Mouse (Mus musculus): ENCODE results near the gene Ndfip2. TPM values are rescaled to one million over a fixed set of nuclear protein-coding genes. Genes with fewer than 3 reads are reported as not detected.

The Ndfip2 gene
- polyA plus RNA-seq, 1 experiment from 2014 or later = 64.2 TPM

GRCm38 (mm10) chr14:105288529-105288928 is 30.2 kb downstream of the Ndfip2 start:
- Histone ChIP-seq H3K4me3 (ENCODE audit: low read depth, low read length) (no peak overlapping the region), H3K4me1 (replicated peaks; ENCODE audit: control insufficient read depth, insufficient read depth) (no peaks in the 10 kb centered on the region), H3K4me2 (replicated peaks; ENCODE audit: low read depth) (no peak overlapping the region), H3K36me3 (ENCODE audit: control insufficient read depth, insufficient read depth, low read length) (no peaks in the 10 kb centered on the region), H3K9ac (ENCODE audit: low read length) (no peak overlapping the region), H3K9me3 (ENCODE audit: control insufficient read depth, low read length) (no peaks in the 10 kb centered on the region), H3K27me3 (ENCODE audit: control insufficient read depth, insufficient read depth, low read length) (no peaks in the 10 kb centered on the region), H3K27ac (replicated peaks) (no peak overlapping the region)
- WGBS = 79% methylated on average over 4 of the region's 4 CpGs
- TF ChIP-seq CTCF (IDR thresholded peaks at IDR 0.05; ENCODE audit: low read depth) (no peak), EP300 (optimal IDR thresholded peaks at IDR 0.05) (no peak)
- DNase-seq (ENCODE audit: low spot score) = peak; percentile 46
- peak; percentile 93 for ATAC-seq (ENCODE audit: low FRiP score, low TSS enrichment)

DNA sequence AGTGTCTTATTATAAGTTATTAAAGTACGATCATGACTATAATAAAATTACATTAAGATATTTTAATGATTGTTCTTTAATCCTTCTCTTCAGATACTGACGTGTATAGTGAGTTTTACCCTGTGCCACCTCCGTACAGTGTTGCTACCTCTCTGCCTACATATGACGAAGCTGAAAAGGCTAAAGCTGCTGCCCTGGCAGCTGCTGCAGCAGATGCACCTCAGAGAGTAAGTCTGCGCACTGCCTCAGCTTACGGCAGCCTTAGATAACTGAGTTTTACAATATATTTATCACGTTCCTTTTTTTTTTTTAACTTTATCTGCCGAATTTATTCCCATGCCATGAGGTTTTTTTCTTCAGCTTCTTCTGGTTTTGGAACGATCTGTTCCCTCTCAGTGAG is 33.8 kb downstream of the Ndfip2 start:
- ATAC-seq (ENCODE audit: low FRiP score, low TSS enrichment) (no peak), DNase-seq (ENCODE audit: low spot score) (no peak)
- no peak overlapping the region for H3K9ac ChIP-seq (ENCODE audit: low read length)
- TF ChIP-seq EP300 (optimal IDR thresholded peaks at IDR 0.05) (no peak), CTCF (IDR thresholded peaks at IDR 0.05; ENCODE audit: low read depth) (no peak)
- H3K4me2 ChIP-seq (replicated peaks; ENCODE audit: low read depth) = no peak overlapping the region
- H3K27ac ChIP-seq (replicated peaks) = no peak overlapping the region
- H3K27me3 ChIP-seq (ENCODE audit: control insufficient read depth, insufficient read depth, low read length) = no peaks in the 10 kb centered on the region
- WGBS = 84% methylated on average over 9 of the region's 9 CpGs
- H3K4me3 ChIP-seq (ENCODE audit: low read depth, low read length) = no peak overlapping the region
- H3K4me1 ChIP-seq (replicated peaks; ENCODE audit: control insufficient read depth, insufficient read depth) = no peaks in the 10 kb centered on the region
- no peaks in the 10 kb centered on the region for H3K9me3 ChIP-seq (ENCODE audit: control insufficient read depth, low read length)
- no peaks in the 10 kb centered on the region; the same call in 1 of the 2 replicates for H3K36me3 ChIP-seq (ENCODE audit: control insufficient read depth, insufficient read depth, low read length)

GRCm38 (mm10) chr14:105293777-105294176 is 35.4 kb downstream of the Ndfip2 start:
- no peak overlapping the region for H3K4me2 ChIP-seq (replicated peaks; ENCODE audit: low read depth)
- H3K9me3 ChIP-seq (ENCODE audit: control insufficient read depth, low read length) = no peaks in the 10 kb centered on the region
- H3K4me3 ChIP-seq (ENCODE audit: low read depth, low read length) = no peak overlapping the region
- WGBS = 85% methylated on average over 3 of the region's 3 CpGs
- no peak for ATAC-seq (ENCODE audit: low FRiP score, low TSS enrichment)
- TF ChIP-seq CTCF (IDR thresholded peaks at IDR 0.05; ENCODE audit: low read depth) (no peak), EP300 (optimal IDR thresholded peaks at IDR 0.05) (no peak)
- H3K27me3 ChIP-seq (ENCODE audit: control insufficient read depth, insufficient read depth, low read length) = no peaks in the 10 kb centered on the region
- DNase-seq (ENCODE audit: low spot score) = no peak
- no peak overlapping the region for H3K27ac ChIP-seq (replicated peaks)
- H3K36me3 ChIP-seq (ENCODE audit: control insufficient read depth, insufficient read depth, low read length) = no peaks in the 10 kb centered on the region; the same call in 1 of the 2 replicates
- no peak overlapping the region for H3K9ac ChIP-seq (ENCODE audit: low read length)
- H3K4me1 ChIP-seq (replicated peaks; ENCODE audit: control insufficient read depth, insufficient read depth) = no peaks in the 10 kb centered on the region

GRCm38 (mm10) chr14:105295820-105296582 is 37.6 kb downstream of the Ndfip2 start:
- H3K4me1 ChIP-seq (replicated peaks; ENCODE audit: control insufficient read depth, insufficient read depth) = no peaks in the 10 kb centered on the region
- TF ChIP-seq EP300 (optimal IDR thresholded peaks at IDR 0.05) (no peak), CTCF (IDR thresholded peaks at IDR 0.05; ENCODE audit: low read depth) (peak; percentile 79)
- DNase-seq (ENCODE audit: low spot score) (no peak), ATAC-seq (ENCODE audit: low FRiP score, low TSS enrichment) (no peak)
- H3K4me3 ChIP-seq (ENCODE audit: low read depth, low read length) = no peak overlapping the region
- H3K9ac ChIP-seq (ENCODE audit: low read length) = no peak overlapping the region
- H3K9me3 ChIP-seq (ENCODE audit: control insufficient read depth, low read length) = no peaks in the 10 kb centered on the region
- H3K36me3 ChIP-seq (ENCODE audit: control insufficient read depth, insufficient read depth, low read length) = no peaks in the 10 kb centered on the region; the same call in 1 of the 2 replicates
- no peak overlapping the region for H3K27ac ChIP-seq (replicated peaks)
- no peaks in the 10 kb centered on the region for H3K27me3 ChIP-seq (ENCODE audit: control insufficient read depth, insufficient read depth, low read length)
- 50% methylated on average over 6 of the region's 6 CpGs for WGBS
- no peak overlapping the region for H3K4me2 ChIP-seq (replicated peaks; ENCODE audit: low read depth)

- no peaks in the 10 kb centered on the region for H3K4me1 ChIP-seq (replicated peaks; ENCODE audit: control insufficient read depth, insufficient read depth)
- DNase-seq (ENCODE audit: low spot score) (no peak), ATAC-seq (ENCODE audit: low FRiP score, low TSS enrichment) (no peak)
- no peaks in the 10 kb centered on the region for H3K27me3 ChIP-seq (ENCODE audit: control insufficient read depth, insufficient read depth, low read length)
- no peaks in the 10 kb centered on the region for H3K9me3 ChIP-seq (ENCODE audit: control insufficient read depth, low read length)
- TF ChIP-seq CTCF (IDR thresholded peaks at IDR 0.05; ENCODE audit: low read depth) = no peak
- no peak for TF ChIP-seq EP300 (optimal IDR thresholded peaks at IDR 0.05)
- no peak overlapping the region for H3K9ac ChIP-seq (ENCODE audit: low read length)
- WGBS = 75% methylated on average over 5 of the region's 5 CpGs
- H3K4me2 ChIP-seq (replicated peaks; ENCODE audit: low read depth) = no peak overlapping the region
- H3K27ac ChIP-seq (replicated peaks) = no peak overlapping the region
- no peak overlapping the region for H3K4me3 ChIP-seq (ENCODE audit: low read depth, low read length)
- no peaks in the 10 kb centered on the region; the same call in 1 of the 2 replicates for H3K36me3 ChIP-seq (ENCODE audit: control insufficient read depth, insufficient read depth, low read length)
Observed at GRCm38 (mm10) chr14:105299744-105300255, 41.4 kb downstream of the Ndfip2 start.

- no peak for DNase-seq (ENCODE audit: low spot score)
- Histone ChIP-seq H3K27me3 (ENCODE audit: control insufficient read depth, insufficient read depth, low read length) (no peaks in the 10 kb centered on the region), H3K27ac (replicated peaks) (no peak overlapping the region), H3K4me1 (replicated peaks; ENCODE audit: control insufficient read depth, insufficient read depth) (no peaks in the 10 kb centered on the region), H3K36me3 (ENCODE audit: control insufficient read depth, insufficient read depth, low read length) (no peaks in the 10 kb centered on the region; the same call in 1 of the 2 replicates), H3K4me3 (ENCODE audit: low read depth, low read length) (no peak overlapping the region), H3K9ac (ENCODE audit: low read length) (no peak overlapping the region), H3K9me3 (ENCODE audit: control insufficient read depth, low read length) (no peaks in the 10 kb centered on the region), H3K4me2 (replicated peaks; ENCODE audit: low read depth) (no peak overlapping the region)
- TF ChIP-seq CTCF (IDR thresholded peaks at IDR 0.05; ENCODE audit: low read depth) (no peak), EP300 (optimal IDR thresholded peaks at IDR 0.05) (no peak)
- no peak for ATAC-seq (ENCODE audit: low FRiP score, low TSS enrichment)
- WGBS = 77% methylated on average over 10 of the region's 10 CpGs
Observed at GRCm38 (mm10) chr14:105300551-105300950, 42.2 kb downstream of the Ndfip2 start.

Data from stomach, postnatal 0 days (tissue).